Mouse (Mus musculus): ENCODE results near the gene Csnka2ip. TPM values are rescaled to one million over a fixed set of nuclear protein-coding genes. Genes with fewer than 3 reads are reported as not detected.
A peak's percentile ranks its signal among the peaks of the same experiment; 100 is the strongest.

Gene Csnka2ip
- not detected in 2 replicates for polyA plus RNA-seq (2015; fragmentation: Nextera tagmentation; extraction: Ambion mirVana)

GRCm38 (mm10) chr16:64602308-64602707, at the start of gene Csnka2ip:
Gene Csnka2ip, minus strand, starts transcription at chr16:64602408.
- WGBS: 89% methylated on average over 1 of the region's 1 CpGs
- Histone ChIP-seq H3K4me1 (no peaks in the 10 kb centered on the region), H3K4me2 (no peak within 1 kb of the TSS), H3K4me3 (no peak within 1 kb of the TSS), H3K27me3 (no peaks in the 10 kb centered on the region), H3K9me3 (replicated peaks) (no peaks in the 10 kb centered on the region), H3K36me3 (ENCODE audit: poor library complexity, severe bottlenecking) (no peaks in the 10 kb centered on the region), H3K27ac (no peak within 1 kb of the TSS), H3K9ac (no peak within 1 kb of the TSS)
- no peak for ATAC-seq

- Histone ChIP-seq H3K4me1 (peaks cover 8% of the 10 kb centered on the region), H3K4me2 (peak overlapping the region; percentile 23; the same call in 1 of the 2 replicates), H3K9ac (no peak overlapping the region), H3K36me3 (ENCODE audit: poor library complexity, severe bottlenecking) (no peaks in the 10 kb centered on the region), H3K27me3 (no peaks in the 10 kb centered on the region), H3K27ac (no peak overlapping the region), H3K4me3 (no peak overlapping the region), H3K9me3 (replicated peaks) (no peaks in the 10 kb centered on the region)
- WGBS: 28% methylated on average over 13 of the region's 13 CpGs
- peak; percentile 86 for ATAC-seq
Measured at GRCm38 (mm10) chr16:64649594-64650290, 47.5 kb upstream of the Csnka2ip start.

GRCm38 (mm10) chr16:64647771-64648170, 45.6 kb upstream of the Csnka2ip start:
- H3K27me3 ChIP-seq: no peaks in the 10 kb centered on the region
- no peak overlapping the region for H3K27ac ChIP-seq
- no peaks in the 10 kb centered on the region for H3K36me3 ChIP-seq (ENCODE audit: poor library complexity, severe bottlenecking)
- peaks cover 8% of the 10 kb centered on the region for H3K4me1 ChIP-seq
- 84% methylated on average over 2 of the region's 2 CpGs for WGBS
- no peak for ATAC-seq
- no peaks in the 10 kb centered on the region for H3K9me3 ChIP-seq (replicated peaks)
- H3K4me2 ChIP-seq: no peak overlapping the region
- no peak overlapping the region for H3K9ac ChIP-seq
- no peak overlapping the region for H3K4me3 ChIP-seq

GRCm38 (mm10) chr16:64635110-64635509, 32.9 kb upstream of the Csnka2ip start:
- H3K27ac ChIP-seq: no peak overlapping the region
- no peak overlapping the region for H3K4me3 ChIP-seq
- no peak for ATAC-seq
- WGBS: 78% methylated on average over 1 of the region's 1 CpGs
- H3K4me1 ChIP-seq: no peaks in the 10 kb centered on the region
- no peak overlapping the region for H3K4me2 ChIP-seq
- no peaks in the 10 kb centered on the region; the same call in 1 of the 2 replicates for H3K9me3 ChIP-seq (replicated peaks)
- H3K36me3 ChIP-seq (ENCODE audit: poor library complexity, severe bottlenecking): no peaks in the 10 kb centered on the region
- no peak overlapping the region for H3K9ac ChIP-seq
- H3K27me3 ChIP-seq: no peaks in the 10 kb centered on the region

GRCm38 (mm10) chr16:64620116-64620515, 17.9 kb upstream of the Csnka2ip start:
- no peak for ATAC-seq
- Histone ChIP-seq H3K27ac (no peak overlapping the region), H3K27me3 (no peaks in the 10 kb centered on the region), H3K4me3 (no peak overlapping the region), H3K4me2 (no peak overlapping the region), H3K4me1 (no peaks in the 10 kb centered on the region), H3K9me3 (replicated peaks) (no peaks in the 10 kb centered on the region), H3K9ac (no peak overlapping the region), H3K36me3 (ENCODE audit: poor library complexity, severe bottlenecking) (no peaks in the 10 kb centered on the region)
- WGBS: 83% methylated on average over 6 of the region's 6 CpGs

- H3K36me3 ChIP-seq (ENCODE audit: poor library complexity, severe bottlenecking): no peaks in the 10 kb centered on the region
- no peaks in the 10 kb centered on the region for H3K9me3 ChIP-seq (replicated peaks)
- H3K27me3 ChIP-seq: no peaks in the 10 kb centered on the region
- 88% methylated on average over 3 of the region's 3 CpGs for WGBS
- H3K27ac ChIP-seq: no peak overlapping the region
- H3K4me1 ChIP-seq: no peaks in the 10 kb centered on the region
- ATAC-seq: no peak
- no peak overlapping the region for H3K4me2 ChIP-seq
- no peak overlapping the region for H3K9ac ChIP-seq
- H3K4me3 ChIP-seq: no peak overlapping the region
Measured at GRCm38 (mm10) chr16:64614648-64615047, 12.4 kb upstream of the Csnka2ip start.

GRCm38 (mm10) chr16:64607793-64608192, 5.6 kb upstream of the Csnka2ip start:
- Histone ChIP-seq H3K27ac (no peak overlapping the region), H3K9me3 (replicated peaks) (no peaks in the 10 kb centered on the region), H3K4me1 (no peaks in the 10 kb centered on the region), H3K27me3 (no peaks in the 10 kb centered on the region), H3K36me3 (ENCODE audit: poor library complexity, severe bottlenecking) (no peaks in the 10 kb centered on the region), H3K4me3 (no peak overlapping the region), H3K9ac (no peak overlapping the region), H3K4me2 (no peak overlapping the region)
- ATAC-seq: no peak
- 88% methylated on average over 1 of the region's 1 CpGs for WGBS

- ATAC-seq: no peak
- 89% methylated on average over 2 of the region's 2 CpGs for WGBS
- no peaks in the 10 kb centered on the region for H3K27me3 ChIP-seq
- H3K36me3 ChIP-seq (ENCODE audit: poor library complexity, severe bottlenecking): no peaks in the 10 kb centered on the region
- no peak overlapping the region for H3K4me3 ChIP-seq
- no peaks in the 10 kb centered on the region for H3K9me3 ChIP-seq (replicated peaks)
- no peaks in the 10 kb centered on the region for H3K4me1 ChIP-seq
- H3K4me2 ChIP-seq: no peak overlapping the region
- H3K27ac ChIP-seq: no peak overlapping the region
- no peak overlapping the region for H3K9ac ChIP-seq
Measured at GRCm38 (mm10) chr16:64586825-64587224, 15.4 kb downstream of the Csnka2ip start.

- Histone ChIP-seq H3K9ac (no peak overlapping the region), H3K27me3 (no peaks in the 10 kb centered on the region), H3K4me3 (no peak overlapping the region), H3K9me3 (replicated peaks) (no peaks in the 10 kb centered on the region), H3K4me1 (no peaks in the 10 kb centered on the region), H3K27ac (no peak overlapping the region), H3K36me3 (ENCODE audit: poor library complexity, severe bottlenecking) (no peaks in the 10 kb centered on the region), H3K4me2 (no peak overlapping the region)
- no peak for ATAC-seq
- 84% methylated on average over 4 of the region's 4 CpGs for WGBS
Measured at GRCm38 (mm10) chr16:64586262-64586619, 16.0 kb downstream of the Csnka2ip start.

- no peak overlapping the region for H3K27ac ChIP-seq
- H3K36me3 ChIP-seq (ENCODE audit: poor library complexity, severe bottlenecking): no peaks in the 10 kb centered on the region
- H3K9me3 ChIP-seq (replicated peaks): no peaks in the 10 kb centered on the region
- H3K27me3 ChIP-seq: no peaks in the 10 kb centered on the region
- H3K4me3 ChIP-seq: no peak overlapping the region
- H3K4me1 ChIP-seq: no peaks in the 10 kb centered on the region
- H3K4me2 ChIP-seq: no peak overlapping the region
- ATAC-seq: no peak
- H3K9ac ChIP-seq: no peak overlapping the region
- WGBS: 86% methylated on average over 8 of the region's 8 CpGs
Measured at GRCm38 (mm10) chr16:64585599-64586261, 16.5 kb downstream of the Csnka2ip start.

- WGBS: 87% methylated on average over 4 of the region's 4 CpGs
- H3K9ac ChIP-seq: no peak overlapping the region
- no peaks in the 10 kb centered on the region for H3K27me3 ChIP-seq
- ATAC-seq: no peak
- no peak overlapping the region for H3K27ac ChIP-seq
- H3K36me3 ChIP-seq (ENCODE audit: poor library complexity, severe bottlenecking): no peaks in the 10 kb centered on the region
- no peak overlapping the region for H3K4me2 ChIP-seq
- H3K4me3 ChIP-seq: no peak overlapping the region
- no peaks in the 10 kb centered on the region for H3K4me1 ChIP-seq
- no peaks in the 10 kb centered on the region for H3K9me3 ChIP-seq (replicated peaks)
Measured at GRCm38 (mm10) chr16:64584591-64584990, 17.6 kb downstream of the Csnka2ip start.

GRCm38 (mm10) chr16:64583406-64583805, 18.8 kb downstream of the Csnka2ip start:
- 65% methylated on average over 3 of the region's 3 CpGs for WGBS
- no peaks in the 10 kb centered on the region for H3K9me3 ChIP-seq (replicated peaks)
- H3K4me2 ChIP-seq: no peak overlapping the region
- ATAC-seq: no peak
- H3K4me1 ChIP-seq: no peaks in the 10 kb centered on the region
- H3K9ac ChIP-seq: no peak overlapping the region
- H3K4me3 ChIP-seq: no peak overlapping the region
- no peaks in the 10 kb centered on the region for H3K36me3 ChIP-seq (ENCODE audit: poor library complexity, severe bottlenecking)
- no peak overlapping the region for H3K27ac ChIP-seq
- no peaks in the 10 kb centered on the region for H3K27me3 ChIP-seq

Data from forebrain, embryonic 13.5 days (tissue).